Mouse (Mus musculus) adrenal gland (tissue): ENCODE measurements around the gene Vwf.

Experiments
- intact Hi-C: fragments of 180-260 bp; cut with DNase I; formaldehyde crosslinking; loops from one replicate; pipeline ENCODE4 v1.15.1; 2025

Vwf gene

GRCm38 (mm10) chr6:125620764-125621163, 74.2 kb downstream of the Vwf start:
- intact Hi-C loops, result loop anchor here (5.0 kb wide), 1 partner anchor 547 kb away; the partner anchor contains the start of gene Ntf3

- intact Hi-C loops, result loop anchor here (1.0 to 5.0 kb wide), 2 partner anchors 39 to 545 kb away; partner anchors contain the start of gene Ntf3
These were observed 75.9 kb downstream of the Vwf start for GRCm38 (mm10) chr6:125622434-125622833.

DNA sequence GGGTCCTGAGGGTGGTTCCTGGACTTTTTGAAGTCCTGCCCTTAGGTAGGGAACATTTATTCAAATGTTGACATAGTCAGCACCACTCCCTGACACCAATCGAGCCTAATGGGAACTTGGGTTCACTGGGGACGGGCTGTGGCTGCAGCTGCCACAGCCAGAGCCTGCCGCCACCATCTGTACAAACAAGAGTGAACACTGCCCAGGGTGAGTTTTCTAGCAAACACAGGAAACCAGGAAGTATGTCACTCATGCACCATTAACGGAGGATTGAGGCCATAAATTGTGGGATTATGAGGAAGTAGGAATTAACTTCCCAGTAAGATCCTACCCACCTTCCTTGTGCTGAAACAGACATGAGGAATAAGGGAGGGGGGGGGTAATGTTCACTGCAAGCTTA, 93.9 kb downstream of the Vwf start:
- intact Hi-C loops, result no loop called here

DNA sequence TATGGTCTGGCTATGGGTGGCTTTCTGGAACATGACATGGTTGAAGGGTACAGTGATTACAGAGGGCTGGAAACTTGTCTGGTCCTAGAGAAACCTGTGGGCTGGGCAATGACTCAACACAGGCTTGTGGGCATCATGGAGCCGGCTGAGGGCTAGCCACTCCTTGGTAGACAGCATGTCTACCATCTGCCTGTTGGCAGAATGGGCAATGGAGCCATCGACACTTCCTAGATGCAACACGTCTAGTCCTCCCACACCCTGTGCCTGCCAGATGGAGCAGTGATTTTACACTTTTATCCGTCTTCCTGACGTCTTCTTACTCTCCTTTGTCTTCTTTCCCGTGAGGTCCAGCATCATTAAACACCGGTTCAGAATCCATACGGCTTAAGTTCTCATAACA, 94.6 kb downstream of the Vwf start:
- intact Hi-C loops, result no loop called here

DNA sequence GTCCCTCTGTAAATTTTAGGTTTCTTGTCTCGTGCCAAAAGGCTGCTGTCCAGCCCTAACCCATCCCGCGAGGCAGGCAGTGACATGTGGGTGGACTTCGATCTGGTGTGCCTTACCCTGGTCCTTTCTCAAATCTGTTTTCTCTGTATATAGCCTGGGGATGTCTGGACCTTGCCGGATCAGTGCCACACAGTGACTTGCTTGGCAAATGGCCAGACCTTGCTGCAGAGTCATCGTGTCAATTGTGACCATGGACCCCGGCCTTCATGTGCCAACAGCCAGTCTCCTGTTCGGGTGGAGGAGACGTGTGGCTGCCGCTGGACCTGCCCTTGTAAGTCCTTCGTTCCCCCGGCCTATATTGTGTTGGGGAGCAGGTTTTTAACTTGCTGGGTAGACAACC, 102.4 kb downstream of the Vwf start:
- intact Hi-C loops, result no loop called here

DNA sequence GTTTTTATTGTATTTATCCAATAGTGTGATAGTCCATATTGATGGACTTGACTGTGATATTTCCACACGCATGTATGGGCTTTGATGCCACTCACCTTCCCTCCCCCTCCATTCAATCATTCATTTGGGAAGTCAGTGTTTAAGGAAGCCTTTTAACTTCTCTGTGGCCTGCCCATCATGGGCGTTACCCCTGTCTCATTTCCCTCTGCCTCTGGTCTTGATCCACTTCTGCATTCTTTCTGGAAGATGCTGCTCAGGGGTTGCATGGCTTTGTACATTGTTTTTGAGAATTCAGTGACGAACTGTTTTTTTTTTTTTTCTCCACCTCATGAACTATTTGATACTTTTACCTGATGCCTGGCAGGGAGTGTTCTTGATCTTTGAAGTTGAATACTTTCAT, 104.8 kb downstream of the Vwf start:
- intact Hi-C loops, result no loop called here

DNA sequence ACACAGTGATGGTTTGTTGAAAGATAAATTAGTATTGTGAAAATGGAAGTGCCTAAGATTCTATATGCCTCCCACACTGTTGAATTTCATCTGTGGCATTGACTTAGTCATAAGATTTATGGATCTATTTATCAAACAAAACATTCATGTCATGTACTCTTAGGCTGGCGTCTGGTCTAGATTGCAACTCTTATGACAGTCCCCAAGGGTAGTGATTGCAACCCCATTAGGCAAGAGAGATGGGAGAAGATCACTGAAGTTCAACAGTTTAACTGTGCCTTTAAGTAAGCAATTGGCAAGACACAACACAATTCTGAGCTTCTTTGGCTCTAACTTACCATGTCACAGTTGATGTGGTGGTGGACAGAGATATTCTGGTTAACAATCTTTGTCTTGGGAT, 106.8 kb downstream of the Vwf start:
- intact Hi-C loops, result no loop called here

DNA sequence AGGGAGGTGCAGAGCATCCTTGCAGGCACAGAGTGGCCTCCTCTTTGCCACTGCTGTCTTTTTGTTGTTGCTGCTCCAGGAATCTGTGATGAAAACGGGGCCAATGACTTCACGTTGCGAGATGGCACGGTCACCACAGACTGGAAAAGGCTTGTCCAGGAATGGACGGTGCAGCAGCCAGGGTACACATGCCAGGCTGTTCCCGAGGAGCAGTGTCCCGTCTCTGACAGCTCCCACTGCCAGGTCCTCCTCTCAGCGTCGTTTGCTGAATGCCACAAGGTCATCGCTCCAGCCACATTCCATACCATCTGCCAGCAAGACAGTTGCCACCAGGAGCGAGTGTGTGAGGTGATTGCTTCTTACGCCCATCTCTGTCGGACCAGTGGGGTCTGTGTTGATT, 110.3 kb downstream of the Vwf start:
- intact Hi-C loops, result no loop called here

DNA sequence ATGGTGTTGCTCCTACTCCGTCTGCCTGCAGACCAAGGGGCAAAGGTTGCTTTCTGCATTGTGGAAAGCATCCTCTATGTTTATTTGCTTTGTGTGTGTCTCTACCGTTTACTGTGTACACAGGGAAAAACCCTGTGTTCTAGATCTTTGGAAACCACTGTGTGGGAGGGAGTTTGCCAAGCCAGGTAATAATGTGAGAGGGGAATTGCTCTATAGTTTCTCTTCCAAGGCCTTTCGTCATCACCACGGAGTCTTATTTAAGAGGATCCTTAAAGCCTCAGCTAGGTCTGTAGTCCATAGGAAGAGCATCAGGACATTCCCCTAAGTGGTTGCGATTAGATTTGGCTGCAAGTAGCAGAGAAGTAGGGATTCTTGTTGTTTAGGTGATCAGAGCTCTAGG, 111.4 kb downstream of the Vwf start:
- intact Hi-C loops, result no loop called here

DNA sequence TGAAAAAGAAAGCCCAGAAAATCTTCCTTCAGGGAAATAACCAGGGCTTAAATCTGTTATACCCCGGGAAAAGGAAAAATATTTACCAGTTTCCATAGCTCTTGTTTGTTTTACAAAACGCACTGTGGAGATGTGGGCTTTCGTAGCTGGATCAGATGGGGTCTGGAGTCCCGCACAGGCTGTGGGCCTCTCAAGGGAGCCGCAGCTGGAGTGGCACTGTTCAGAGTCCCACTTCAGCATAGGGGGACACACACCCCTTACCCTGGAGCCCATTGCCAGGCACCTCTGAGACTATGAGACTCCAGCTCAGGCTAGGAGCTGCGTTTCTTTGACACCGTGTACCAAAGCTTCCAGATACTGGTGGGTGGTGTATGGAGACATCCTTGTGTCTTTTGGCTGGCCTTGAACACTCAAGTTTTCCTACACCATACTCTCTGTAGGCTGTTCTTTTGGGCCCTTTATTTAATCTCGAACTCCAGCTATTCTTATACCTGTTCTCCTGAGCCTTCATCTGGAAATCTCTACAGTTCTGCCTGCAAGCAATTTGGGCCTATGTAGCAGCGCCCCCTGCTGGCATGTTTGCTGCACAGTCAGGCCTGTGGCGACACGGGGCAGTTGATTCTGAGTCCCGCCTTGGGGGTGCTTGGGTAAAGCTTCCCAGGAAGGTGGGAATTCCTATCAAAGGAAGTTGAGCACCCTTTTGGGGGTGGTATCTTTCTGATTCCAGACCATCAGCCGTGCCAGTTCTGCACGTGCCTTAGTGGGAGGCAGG, 114.7 kb downstream of the Vwf start:
- intact Hi-C loops, result loop anchor here (1.0 kb wide), 1 partner anchor 39 kb away; no protein-coding TSS in a partner anchor

DNA sequence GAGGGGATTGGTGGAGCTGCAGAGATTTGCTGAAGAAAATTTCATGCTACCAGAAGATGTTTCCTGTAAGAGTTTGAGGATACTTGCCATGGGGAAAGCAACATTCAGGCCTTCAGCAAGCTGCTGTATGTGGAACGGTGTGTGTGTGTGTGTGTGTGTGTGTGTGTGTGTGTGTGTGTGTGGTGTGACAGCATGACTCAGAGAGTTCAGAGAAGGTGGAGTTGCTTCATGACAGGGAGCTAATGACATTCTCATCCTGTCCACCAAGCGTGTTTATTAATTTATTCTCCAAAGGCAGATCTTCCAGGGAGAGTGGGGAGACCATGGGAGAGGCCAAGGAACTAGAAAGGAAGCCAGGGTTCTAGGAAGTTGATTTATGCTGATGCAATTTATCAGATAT, 117.3 kb downstream of the Vwf start:
- intact Hi-C loops, result no loop called here

GRCm38 (mm10) chr6:125671835-125672234, 125.3 kb downstream of the Vwf start:
- intact Hi-C loops, result no loop called here

DNA sequence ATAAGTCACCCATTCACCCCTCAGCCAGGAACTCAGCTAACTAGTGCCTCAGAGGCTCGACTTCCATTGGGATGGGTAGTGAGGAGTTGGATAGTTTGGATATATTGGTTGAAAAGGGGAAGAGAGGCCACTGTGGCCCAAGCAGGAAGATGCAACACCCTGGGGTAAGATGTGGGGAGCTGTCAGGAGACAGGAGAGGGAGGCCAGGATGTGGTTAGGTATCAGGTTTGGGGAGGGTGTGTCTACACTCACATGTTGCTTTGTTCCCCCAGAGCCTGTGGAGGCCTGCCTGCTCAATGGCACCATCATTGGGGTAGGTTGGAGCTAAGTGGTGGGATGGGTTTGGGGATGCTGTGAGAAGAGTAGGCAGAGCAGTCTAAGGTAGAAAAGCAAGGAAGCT, 131.9 kb downstream of the Vwf start:
- intact Hi-C loops, result no loop called here

DNA sequence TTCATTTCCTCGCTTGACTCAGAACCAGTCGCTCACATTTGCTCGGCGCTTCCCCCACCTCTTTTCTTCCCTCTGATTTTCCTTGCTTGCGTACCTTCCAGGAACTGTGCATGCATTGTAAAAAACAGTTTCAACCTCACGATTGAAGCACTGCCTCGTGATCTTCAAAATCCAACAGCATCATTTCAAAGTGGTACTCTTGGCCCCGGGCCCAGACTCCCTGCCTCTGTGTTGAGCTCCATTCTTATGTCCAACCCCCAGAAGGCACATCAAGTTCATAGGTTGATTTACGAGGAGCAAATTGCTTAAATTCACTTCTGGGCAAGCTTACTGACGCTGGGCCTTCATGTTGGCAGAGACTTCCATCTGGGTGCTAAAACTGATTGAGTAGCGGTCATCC, 134.0 kb downstream of the Vwf start:
- intact Hi-C loops, result no loop called here

DNA sequence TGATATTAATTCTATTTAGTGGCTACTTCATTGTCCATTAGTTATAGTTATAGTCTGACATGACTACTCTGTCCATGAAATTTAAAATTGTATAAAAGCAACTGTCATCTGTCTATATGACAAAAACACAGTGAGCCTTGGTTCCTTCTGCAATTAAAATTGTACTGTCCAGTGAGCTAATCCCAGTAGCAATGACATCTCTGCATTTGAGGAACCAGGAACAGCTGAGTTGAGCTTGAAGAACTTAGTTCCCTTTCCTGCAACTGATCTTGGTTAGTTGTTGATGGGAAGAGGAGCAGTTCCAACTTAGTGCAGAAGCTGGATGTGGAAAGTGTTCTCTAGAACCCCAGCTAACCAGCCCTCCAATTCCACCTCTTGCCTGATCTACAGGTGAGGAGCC, 138.8 kb downstream of the Vwf start:
- intact Hi-C loops, result no loop called here

- intact Hi-C loops, result no loop called here
These were observed 141.4 kb downstream of the Vwf start for GRCm38 (mm10) chr6:125687986-125688385.

GRCm38 (mm10) chr6:125690057-125690703, 143.6 kb downstream of the Vwf start, which contains the start of gene Ano2:
Gene Ano2 (plus strand): TSS chr6:125690419.
- intact Hi-C loops, result no loop called here

- intact Hi-C loops, result no loop called here
These were observed 154.6 kb downstream of the Vwf start for GRCm38 (mm10) chr6:125701146-125701545.

- intact Hi-C loops, result no loop called here
These were observed 164.7 kb downstream of the Vwf start for GRCm38 (mm10) chr6:125711261-125711660.

DNA sequence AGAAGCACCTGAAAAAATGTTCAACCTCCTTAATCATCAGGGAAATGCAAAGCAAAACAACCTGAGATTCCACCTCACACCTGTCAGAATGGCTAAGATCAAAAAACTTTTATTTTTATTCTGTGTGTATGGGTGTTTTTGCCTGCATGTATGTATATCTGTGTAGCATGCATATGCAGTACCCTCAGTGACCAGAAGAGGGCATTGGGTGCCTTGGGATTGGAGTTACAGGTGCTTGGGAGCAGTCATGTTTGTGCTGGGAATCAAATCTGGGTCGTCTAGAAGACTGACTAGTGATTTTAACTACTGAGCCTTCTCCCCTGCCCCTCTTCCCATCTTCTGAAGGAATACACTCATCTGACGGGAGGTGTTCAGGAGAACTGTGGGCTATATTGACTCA, 179.8 kb downstream of the Vwf start:
- intact Hi-C loops, result no loop called here

DNA sequence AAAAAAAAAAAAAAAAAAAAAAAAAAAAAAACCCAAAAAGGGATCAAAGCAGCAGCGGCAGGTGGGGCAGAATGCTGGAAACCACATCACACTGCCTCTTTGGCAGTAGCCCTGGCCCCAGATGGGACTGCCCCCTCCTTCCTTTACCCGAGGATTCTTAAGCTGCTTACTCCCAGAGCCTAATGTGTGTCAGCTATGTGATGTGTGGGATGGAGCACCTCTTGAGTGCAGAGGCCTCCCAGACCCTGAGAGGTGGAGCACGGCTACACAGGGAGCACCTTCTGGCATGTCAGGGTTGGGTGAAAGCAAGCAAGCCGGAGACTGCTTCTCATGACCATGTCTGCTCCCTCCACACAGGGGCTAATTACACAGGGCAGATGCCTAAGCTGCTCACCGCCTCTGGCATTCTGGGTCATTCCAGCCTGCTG, 180.9 kb downstream of the Vwf start:
- intact Hi-C loops, result no loop called here

GRCm38 (mm10) chr6:125729471-125729870, 182.9 kb downstream of the Vwf start:
- intact Hi-C loops, result no loop called here
